Mouse (Mus musculus): ENCODE results near the gene March4. TPM values are rescaled to one million over a fixed set of nuclear protein-coding genes. Genes with fewer than 3 reads are reported as not detected.

The March4 gene
- polyA plus RNA-seq (2012; ENCODE audit: insufficient read depth, insufficient read length, missing spikeins): not detected in 2 replicates

GRCm38 (mm10) chr1:72536611-72537351, at the start of gene March4:
March4 (minus strand) TSS chr1:72536930.
- no peak for TF ChIP-seq POLR2A (IDR thresholded peaks at IDR 0.05; ENCODE audit: borderline replicate concordance, low read depth, low read length)
- TF ChIP-seq CTCF (IDR thresholded peaks at IDR 0.05; ENCODE audit: low read depth, low read length): no peak
- Histone ChIP-seq H3K4me3 (ENCODE audit: insufficient read depth, low read length) (no peak within 1 kb of the TSS), H3K4me1 (ENCODE audit: control insufficient read depth, insufficient read depth, low read length) (no peaks in the 10 kb centered on the region), H3K27ac (ENCODE audit: insufficient read depth, low read depth, low read length) (no peak within 1 kb of the TSS)

- H3K27ac ChIP-seq (ENCODE audit: insufficient read depth, low read depth, low read length): no peak overlapping the region
- peaks cover 9% of the 10 kb centered on the region for H3K4me1 ChIP-seq (ENCODE audit: control insufficient read depth, insufficient read depth, low read length)
- no peak overlapping the region for H3K4me3 ChIP-seq (ENCODE audit: insufficient read depth, low read length)
- TF ChIP-seq CTCF (IDR thresholded peaks at IDR 0.05; ENCODE audit: low read depth, low read length) (no peak), POLR2A (IDR thresholded peaks at IDR 0.05; ENCODE audit: borderline replicate concordance, low read depth, low read length) (no peak)
Measured at GRCm38 (mm10) chr1:72585971-72586875, 49.5 kb upstream of the March4 start.

- Histone ChIP-seq H3K27ac (ENCODE audit: insufficient read depth, low read depth, low read length) (no peak overlapping the region), H3K4me3 (ENCODE audit: insufficient read depth, low read length) (peak overlapping the region; percentile 93), H3K4me1 (ENCODE audit: control insufficient read depth, insufficient read depth, low read length) (peaks cover 9% of the 10 kb centered on the region)
- TF ChIP-seq POLR2A (IDR thresholded peaks at IDR 0.05; ENCODE audit: borderline replicate concordance, low read depth, low read length) (no peak), CTCF (IDR thresholded peaks at IDR 0.05; ENCODE audit: low read depth, low read length) (no peak)
Measured at GRCm38 (mm10) chr1:72583906-72584305, 47.2 kb upstream of the March4 start.

GRCm38 (mm10) chr1:72582947-72583731, 46.4 kb upstream of the March4 start, which contains the start of gene Smarcal1:
Smarcal1 (plus strand) TSS chr1:72583251.
- peak within 1 kb of the TSS; percentile 84 for H3K27ac ChIP-seq (ENCODE audit: insufficient read depth, low read depth, low read length)
- TF ChIP-seq POLR2A (IDR thresholded peaks at IDR 0.05; ENCODE audit: borderline replicate concordance, low read depth, low read length) (no peak), CTCF (IDR thresholded peaks at IDR 0.05; ENCODE audit: low read depth, low read length) (no peak)
- peak within 1 kb of the TSS; percentile 93 for H3K4me3 ChIP-seq (ENCODE audit: insufficient read depth, low read length)
- H3K4me1 ChIP-seq (ENCODE audit: control insufficient read depth, insufficient read depth, low read length): peaks cover 7% of the 10 kb centered on the region

GRCm38 (mm10) chr1:72578806-72579205, 42.1 kb upstream of the March4 start:
- TF ChIP-seq CTCF (IDR thresholded peaks at IDR 0.05; ENCODE audit: low read depth, low read length) (no peak), POLR2A (IDR thresholded peaks at IDR 0.05; ENCODE audit: borderline replicate concordance, low read depth, low read length) (no peak)
- Histone ChIP-seq H3K27ac (ENCODE audit: insufficient read depth, low read depth, low read length) (no peak overlapping the region), H3K4me3 (ENCODE audit: insufficient read depth, low read length) (no peak overlapping the region), H3K4me1 (ENCODE audit: control insufficient read depth, insufficient read depth, low read length) (no peaks in the 10 kb centered on the region; the same call in 1 of the 2 replicates)

- Histone ChIP-seq H3K4me1 (ENCODE audit: control insufficient read depth, insufficient read depth, low read length) (no peaks in the 10 kb centered on the region; the same call in 1 of the 2 replicates), H3K4me3 (ENCODE audit: insufficient read depth, low read length) (no peak overlapping the region), H3K27ac (ENCODE audit: insufficient read depth, low read depth, low read length) (no peak overlapping the region)
- TF ChIP-seq CTCF (IDR thresholded peaks at IDR 0.05; ENCODE audit: low read depth, low read length): no peak
- no peak for TF ChIP-seq POLR2A (IDR thresholded peaks at IDR 0.05; ENCODE audit: borderline replicate concordance, low read depth, low read length)
Measured at GRCm38 (mm10) chr1:72578351-72578750, 41.6 kb upstream of the March4 start.

- Histone ChIP-seq H3K27ac (ENCODE audit: insufficient read depth, low read depth, low read length) (no peak overlapping the region), H3K4me3 (ENCODE audit: insufficient read depth, low read length) (no peak overlapping the region), H3K4me1 (ENCODE audit: control insufficient read depth, insufficient read depth, low read length) (no peaks in the 10 kb centered on the region; the same call in 1 of the 2 replicates)
- TF ChIP-seq CTCF (IDR thresholded peaks at IDR 0.05; ENCODE audit: low read depth, low read length): no peak
- TF ChIP-seq POLR2A (IDR thresholded peaks at IDR 0.05; ENCODE audit: borderline replicate concordance, low read depth, low read length): no peak
Measured at GRCm38 (mm10) chr1:72577481-72577922, 40.8 kb upstream of the March4 start.

- no peak overlapping the region for H3K4me3 ChIP-seq (ENCODE audit: insufficient read depth, low read length)
- no peak overlapping the region for H3K27ac ChIP-seq (ENCODE audit: insufficient read depth, low read depth, low read length)
- TF ChIP-seq POLR2A (IDR thresholded peaks at IDR 0.05; ENCODE audit: borderline replicate concordance, low read depth, low read length) (no peak), CTCF (IDR thresholded peaks at IDR 0.05; ENCODE audit: low read depth, low read length) (no peak)
- peaks cover 3% of the 10 kb centered on the region for H3K4me1 ChIP-seq (ENCODE audit: control insufficient read depth, insufficient read depth, low read length)
Measured at GRCm38 (mm10) chr1:72575121-72575520, 38.4 kb upstream of the March4 start.

- TF ChIP-seq POLR2A (IDR thresholded peaks at IDR 0.05; ENCODE audit: borderline replicate concordance, low read depth, low read length): no peak
- no peak for TF ChIP-seq CTCF (IDR thresholded peaks at IDR 0.05; ENCODE audit: low read depth, low read length)
- no peak overlapping the region for H3K4me3 ChIP-seq (ENCODE audit: insufficient read depth, low read length)
- H3K27ac ChIP-seq (ENCODE audit: insufficient read depth, low read depth, low read length): no peak overlapping the region
- H3K4me1 ChIP-seq (ENCODE audit: control insufficient read depth, insufficient read depth, low read length): peaks cover 3% of the 10 kb centered on the region
Measured at GRCm38 (mm10) chr1:72574608-72575007, 37.9 kb upstream of the March4 start.

All from bone marrow macrophage, adult 2 months (primary cell).